Mouse (Mus musculus): ENCODE results near the gene Slc35e2. TPM values are rescaled to one million over a fixed set of nuclear protein-coding genes. Genes with fewer than 3 reads are reported as not detected.
A peak's percentile ranks its signal among the peaks of the same experiment; 100 is the strongest.
"Not testable (repeated sequence)": the region's sequence is repeated elsewhere in the genome, so short reads cannot be mapped to it uniquely, and the experiment has no call there.

Gene Slc35e2
- total RNA-seq, 2 experiments from 2014 or later = 25.2 to 26.7 TPM

- peak; percentile 96 for DNase-seq
Measured at GRCm38 (mm10) chr4:155624338-155625291, 23.4 kb downstream of the Slc35e2 start, which contains the start of gene Cdk11b. Gene Cdk11b (plus strand): TSS chr4:155624854.

GRCm38 (mm10) chr4:155630267-155630666 lies 29.1 kb downstream of the Slc35e2 start:
- no peak for DNase-seq

GRCm38 (mm10) chr4:155635766-155636499 lies 34.7 kb downstream of the Slc35e2 start:
- DNase-seq = no peak

DNA sequence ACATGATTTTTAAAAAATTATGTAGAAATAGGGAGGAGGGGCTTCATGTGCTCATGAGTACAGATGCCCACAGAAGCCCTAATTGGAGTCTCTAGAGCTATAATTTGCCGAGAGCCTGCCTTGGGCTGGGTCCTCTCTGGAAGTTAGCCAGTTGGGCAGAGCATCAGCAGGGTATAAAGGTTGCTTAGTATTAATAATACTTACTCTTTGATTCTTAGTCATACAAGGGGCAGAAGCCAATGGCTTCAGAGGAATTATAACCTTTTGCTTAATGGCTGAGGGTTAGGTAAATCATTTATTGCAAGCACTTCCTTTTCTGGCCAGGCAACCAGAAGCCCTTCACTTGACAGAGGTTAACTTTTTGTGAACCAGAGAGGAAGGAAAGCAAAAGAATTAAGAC lies 42.3 kb downstream of the Slc35e2 start:
- DNase-seq = no peak

DNA sequence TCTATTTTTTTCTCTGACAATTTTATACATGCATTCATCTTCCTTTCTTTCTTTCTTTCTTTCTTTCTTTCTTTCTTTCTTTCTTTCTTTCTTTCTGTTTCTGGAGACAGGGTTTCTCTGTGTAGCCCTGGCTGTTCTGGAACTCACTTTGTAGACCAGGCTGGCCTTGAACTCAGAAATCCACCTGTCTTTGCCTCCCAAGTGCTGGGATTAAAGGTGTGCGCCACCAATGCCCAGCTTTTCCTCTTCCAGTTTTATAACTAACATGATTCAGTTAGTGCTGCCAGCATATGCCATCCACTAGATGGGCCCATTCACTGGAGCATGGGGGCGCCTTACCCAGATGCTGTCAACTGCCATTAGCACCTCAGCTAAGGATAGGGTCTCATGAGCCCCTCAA lies 44.1 kb downstream of the Slc35e2 start, which contains the start of gene Gm10563:
TSS of gene Gm10563 (minus strand) at position 101 of the 400 bp plus-strand sequence.
- not testable (repeated sequence) for DNase-seq

- no peak for DNase-seq
Measured at GRCm38 (mm10) chr4:155645721-155646120, 44.5 kb downstream of the Slc35e2 start.

GRCm38 (mm10) chr4:155649355-155649754 lies 48.1 kb downstream of the Slc35e2 start:
- no peak for DNase-seq

DNA sequence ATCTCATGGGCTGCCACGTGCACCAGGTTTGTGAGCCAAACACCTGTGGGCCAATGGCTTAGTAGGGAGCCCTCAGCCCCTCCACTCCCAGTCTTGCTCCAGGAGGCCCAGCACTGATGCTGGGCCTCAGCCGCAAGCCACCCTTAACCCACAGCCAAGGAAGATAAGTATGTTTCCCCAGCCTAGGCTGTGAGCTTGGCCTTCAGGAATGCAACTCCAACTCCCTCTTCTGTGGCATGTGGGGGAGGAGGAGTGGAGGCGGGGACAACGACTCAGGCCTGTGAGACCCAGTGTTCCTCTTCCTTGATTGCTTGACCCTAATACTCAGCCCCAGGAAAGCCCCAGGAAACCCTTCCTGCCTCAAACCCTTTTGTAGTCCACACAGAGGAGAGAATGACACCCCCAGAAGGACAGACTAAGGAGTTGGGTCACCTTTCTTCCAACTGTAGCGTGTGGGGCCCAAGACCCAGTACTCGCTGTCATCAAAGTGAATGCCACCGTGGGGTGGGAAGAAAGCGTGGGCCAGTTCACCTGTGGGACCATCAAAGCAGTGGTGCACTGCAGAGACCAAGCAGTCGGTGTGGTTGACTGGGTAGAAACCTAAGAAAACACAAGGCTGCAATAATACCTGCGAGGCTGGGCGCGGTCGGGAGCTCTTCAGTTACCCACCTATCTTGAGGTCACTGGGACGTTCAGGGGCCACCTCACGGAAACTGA lies 50.5 kb downstream of the Slc35e2 start:
- DNase-seq = no peak

DNA sequence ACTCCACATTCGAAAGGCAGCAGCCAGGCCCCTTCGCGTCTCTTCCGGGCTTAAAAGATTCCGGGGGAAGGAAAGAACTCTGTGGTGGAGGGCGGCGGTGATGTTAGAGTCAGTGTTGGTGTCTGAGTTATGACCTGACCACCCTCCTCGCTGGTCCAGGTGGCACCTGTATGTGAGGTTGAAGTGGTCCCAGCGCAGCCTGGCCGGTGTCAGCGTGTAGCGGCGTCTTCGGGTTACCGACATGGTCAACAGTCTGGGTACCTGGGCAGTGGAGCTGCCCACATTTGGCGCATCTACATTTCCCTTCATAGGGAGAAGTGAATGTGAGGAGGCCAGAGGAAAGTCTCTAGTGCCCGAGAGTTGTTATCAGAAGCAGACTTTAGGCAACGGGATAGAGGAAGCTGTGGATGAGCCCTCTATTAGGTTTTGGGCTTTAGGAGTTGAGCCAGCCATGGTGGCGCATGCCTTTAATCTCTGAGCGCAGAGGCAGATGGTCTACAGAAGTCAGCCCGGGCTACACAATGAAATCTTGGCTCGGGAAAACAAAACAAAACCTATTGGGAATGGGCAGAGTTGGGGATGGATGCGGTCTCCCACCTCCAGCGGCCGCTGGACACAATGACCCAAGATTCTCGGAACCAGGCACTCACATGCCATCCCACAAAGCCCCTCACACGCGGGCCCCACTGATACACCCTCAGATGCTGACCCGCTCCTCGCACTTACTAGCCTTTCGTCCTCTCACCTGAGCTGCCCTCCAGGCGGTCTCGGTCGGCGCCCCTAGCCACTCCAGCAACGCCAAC lies 51.3 kb downstream of the Slc35e2 start:
- DNase-seq = no peak

GRCm38 (mm10) chr4:155653086-155653450 lies 51.9 kb downstream of the Slc35e2 start, which contains the start of gene Mmp23:
Gene Mmp23 (minus strand): TSS chr4:155653384.
- peak; percentile 62 for DNase-seq

- no peak for DNase-seq
Measured at GRCm38 (mm10) chr4:155653451-155654182, 52.4 kb downstream of the Slc35e2 start.

DNA sequence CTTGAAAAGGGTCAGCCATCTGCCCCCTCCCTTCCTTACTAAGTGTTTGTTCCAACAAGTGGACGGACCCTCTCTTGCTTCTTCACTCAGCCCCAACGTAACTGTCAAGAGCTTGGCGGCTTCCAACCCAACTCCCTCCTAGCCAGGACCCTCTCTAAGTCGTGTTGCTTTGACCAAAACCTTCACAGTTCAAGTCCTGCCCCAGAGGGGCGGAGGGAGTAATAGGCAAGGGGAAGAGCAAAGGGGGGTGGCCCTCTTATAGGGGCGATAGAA lies 52.9 kb downstream of the Slc35e2 start:
- DNase-seq = no peak

DNA sequence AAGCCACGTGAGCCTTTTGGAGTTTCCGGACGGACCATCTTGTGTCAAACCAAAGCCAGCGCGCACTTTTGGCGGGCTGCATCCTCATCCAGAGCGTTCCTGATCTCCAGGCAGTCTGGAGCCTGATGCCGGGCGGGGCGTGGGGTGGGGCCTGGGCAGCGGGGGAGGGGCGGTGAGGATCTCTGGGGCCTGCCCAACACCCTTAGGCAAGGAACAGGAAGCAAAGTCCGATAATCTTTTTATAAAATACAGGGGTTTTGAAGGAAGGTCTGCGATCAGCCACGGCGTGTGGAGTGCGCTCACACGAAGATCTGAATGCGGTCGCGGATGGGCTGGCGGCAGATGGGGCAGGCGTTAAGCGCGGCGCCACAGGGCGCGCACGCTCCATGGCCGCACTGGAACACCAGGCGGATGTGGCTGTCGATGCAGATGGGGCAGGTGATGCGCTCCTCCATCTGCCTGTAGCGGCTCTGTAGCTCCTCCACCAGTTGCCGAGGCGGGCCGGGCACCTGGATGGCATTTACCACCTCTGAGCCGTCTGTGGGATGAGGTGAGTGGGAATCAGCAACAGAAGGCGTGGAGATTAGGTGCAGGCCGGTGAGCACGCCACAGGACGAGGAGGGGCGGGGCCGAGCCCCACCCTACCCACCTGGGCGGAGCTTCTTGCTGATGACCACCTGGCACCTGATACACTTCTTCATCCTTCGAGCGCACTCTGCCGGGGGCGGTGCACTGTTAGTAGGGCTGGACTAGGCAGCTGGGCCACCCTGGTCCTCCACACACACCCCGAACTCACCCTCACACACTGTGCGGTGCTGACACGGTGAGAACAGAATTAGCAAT lies 53.5 kb downstream of the Slc35e2 start:
- peak; percentile 71 for DNase-seq

DNA sequence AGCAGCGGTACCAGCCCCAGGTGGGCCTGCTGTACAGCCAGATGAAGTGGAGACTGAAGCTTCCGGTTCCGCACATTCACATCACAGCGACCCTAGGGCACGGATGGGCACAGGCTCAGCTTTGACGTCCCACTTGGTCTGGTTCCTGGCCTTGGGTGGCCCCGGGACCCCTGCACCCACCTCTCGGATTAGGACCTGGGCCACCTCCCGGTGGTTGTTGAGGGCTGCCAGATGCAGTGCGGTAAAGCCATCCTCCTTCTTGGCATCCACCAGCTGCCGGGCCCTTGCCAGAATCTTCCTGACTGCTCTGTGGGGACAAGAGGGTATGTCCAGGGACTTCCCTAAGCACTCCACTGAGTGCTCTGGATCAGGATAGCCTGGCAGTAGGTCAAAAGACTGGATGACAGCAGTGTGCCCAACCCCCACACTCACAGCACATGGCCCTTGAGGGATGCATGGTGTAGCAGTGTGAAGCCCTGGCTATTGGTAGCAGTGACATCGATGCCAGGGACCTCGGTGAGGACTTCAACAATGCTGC lies 55.1 kb downstream of the Slc35e2 start:
- DNase-seq = no peak

DNA sequence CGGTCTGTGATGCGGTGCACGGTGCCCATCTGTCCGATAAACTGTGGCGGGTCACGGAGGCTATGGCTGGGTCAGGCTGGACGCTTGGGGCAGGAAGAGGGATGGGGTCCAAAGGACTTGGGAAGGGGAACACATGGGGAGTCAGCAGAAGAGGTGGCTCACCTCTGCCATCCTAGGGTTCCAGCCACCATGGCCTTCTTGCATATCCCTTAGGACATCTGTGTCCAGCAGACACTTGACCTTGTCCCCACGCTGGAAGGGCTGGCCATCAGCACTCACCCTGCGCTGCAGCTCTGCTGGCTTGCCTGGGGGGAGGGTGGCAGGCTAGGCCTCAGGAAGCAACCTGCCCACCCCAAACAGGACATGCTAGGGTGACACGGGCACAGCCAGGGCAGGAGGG lies 57.7 kb downstream of the Slc35e2 start:
- no peak for DNase-seq

- peak; percentile 80 for DNase-seq
Measured at GRCm38 (mm10) chr4:155660641-155661040, 59.4 kb downstream of the Slc35e2 start.

DNA sequence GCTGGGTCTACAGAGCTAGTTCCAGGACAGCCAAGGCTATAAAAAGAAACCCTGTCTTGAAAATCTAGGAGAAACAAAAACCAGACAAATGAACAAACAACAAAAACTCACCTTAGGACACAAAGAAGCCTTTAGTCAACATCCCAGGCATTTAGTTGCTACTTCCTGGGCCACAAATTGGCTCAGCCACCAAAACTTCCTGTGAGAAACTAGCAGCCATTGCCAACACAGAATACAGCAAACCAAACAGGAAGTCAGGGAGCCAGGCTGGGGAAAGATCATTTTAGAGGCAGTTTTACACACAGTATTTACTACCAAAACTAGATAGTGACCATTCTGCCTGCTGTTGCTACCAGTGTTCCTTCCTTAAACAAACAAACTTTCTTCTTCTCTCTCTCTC lies 65.7 kb downstream of the Slc35e2 start:
- DNase-seq = no peak

DNA sequence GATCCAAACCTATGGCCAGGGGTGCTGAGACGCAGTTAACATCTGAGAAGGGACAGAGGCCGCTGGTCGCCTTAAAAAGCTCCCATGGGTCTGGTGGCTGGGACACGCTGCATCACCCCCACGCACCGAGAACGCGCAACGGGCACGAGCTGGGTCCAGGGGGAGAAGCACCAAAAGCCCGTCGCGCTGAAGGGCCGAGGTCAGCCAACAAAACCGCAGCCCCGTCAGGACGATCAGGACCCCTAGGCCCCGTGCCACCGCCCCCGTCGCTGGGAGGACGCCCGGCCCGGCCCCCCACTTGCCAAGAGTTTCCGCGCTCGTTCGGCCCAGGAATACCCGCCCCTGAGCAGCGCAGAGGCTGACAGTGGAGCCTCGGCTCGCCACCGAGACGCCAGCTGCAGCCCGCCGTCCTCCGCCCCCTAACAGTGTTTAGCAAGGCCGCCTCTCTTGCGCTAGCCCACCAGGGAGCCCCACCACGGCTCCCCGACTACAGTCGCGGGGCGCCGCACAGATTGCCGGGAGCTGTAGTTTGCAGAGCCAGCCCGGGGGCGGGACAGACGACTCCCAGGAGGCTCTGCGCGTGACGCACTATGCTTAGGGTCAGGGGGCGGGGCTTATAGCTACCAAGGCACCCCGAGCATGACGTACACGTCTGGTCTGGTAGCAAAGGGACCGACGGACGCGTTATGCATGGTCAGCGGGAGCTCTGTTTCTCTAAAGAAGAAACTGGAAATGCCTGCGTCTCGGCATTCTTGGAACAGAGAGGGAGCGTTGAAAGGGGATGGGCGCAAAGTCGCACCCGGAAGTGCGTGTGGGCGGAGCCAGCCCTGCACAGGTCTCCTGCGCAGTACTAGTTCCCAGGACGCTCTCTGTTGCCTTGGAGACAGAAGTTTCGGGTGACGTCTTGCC lies 67.7 kb downstream of the Slc35e2 start, which contains the start of gene Mib2:
TSS of gene Mib2 (minus strand) at position 510 of the 909 bp plus-strand sequence.
- DNase-seq = peak; percentile 97
